Mouse (Mus musculus) heart, adult 9 months (tissue): ENCODE data around the gene Rnf10.

ENCODE experiments used
- DNase-seq, 2 experiments: peaks; one replicate each; pipeline ENCODE4 v3.0.0; 2022; ENCODE audit warnings: low spot score in 2 of 2

Gene Rnf10

GRCm38 (mm10) chr5:115275998-115276397 lies 3.3 kb upstream of the Rnf10 start:
- DNase-seq, result no peak

- DNase-seq, result no peak
Measured at GRCm38 (mm10) chr5:115274771-115275170, 2.1 kb upstream of the Rnf10 start.

- DNase-seq, result no peak
Measured at GRCm38 (mm10) chr5:115274353-115274752, 1.7 kb upstream of the Rnf10 start.

- no peak for DNase-seq
Measured at GRCm38 (mm10) chr5:115273549-115274135, 944 bp upstream of the Rnf10 start.

GRCm38 (mm10) chr5:115271931-115272811 lies 527 bp downstream of the Rnf10 start:
- DNase-seq, result peak; percentile 26 to 27

GRCm38 (mm10) chr5:115269969-115270368 lies 2.7 kb downstream of the Rnf10 start:
- DNase-seq, result no peak

GRCm38 (mm10) chr5:115268266-115268665 lies 4.4 kb downstream of the Rnf10 start:
- peak; percentile 49 to 54 for DNase-seq

DNA sequence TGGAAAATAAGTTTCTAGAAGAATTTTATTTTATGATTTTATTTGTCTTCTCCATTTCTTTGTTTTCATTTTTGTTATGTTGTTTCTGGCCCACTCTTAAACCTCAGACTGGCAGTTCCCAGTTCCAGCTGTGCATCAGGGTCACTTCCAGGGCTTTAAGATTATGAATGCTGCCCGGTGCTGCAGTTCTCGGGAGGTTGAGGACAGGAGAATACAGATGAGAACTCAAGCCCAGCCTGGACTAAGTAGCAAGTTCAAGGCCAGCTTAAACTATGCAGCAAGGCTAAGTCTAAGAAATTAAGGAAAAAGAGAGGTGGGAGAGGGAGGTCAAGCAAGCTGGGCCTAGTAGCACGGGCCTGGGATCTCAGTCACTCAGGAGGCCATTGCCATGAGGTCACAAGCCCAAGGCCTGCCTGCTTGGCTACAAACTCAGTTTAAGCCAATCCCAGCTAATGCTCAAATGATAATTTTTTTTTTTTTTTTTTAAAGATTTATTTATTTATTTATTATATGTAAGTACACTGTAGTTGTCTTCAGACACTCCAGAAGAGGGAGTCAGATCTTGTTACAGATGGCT lies 5.1 kb downstream of the Rnf10 start:
- no peak for DNase-seq

- peak in 1 of 2 experiments; percentile 34 for DNase-seq
Measured at GRCm38 (mm10) chr5:115266787-115267468, 5.8 kb downstream of the Rnf10 start.

- no peak for DNase-seq
Measured at GRCm38 (mm10) chr5:115266340-115266739, 6.4 kb downstream of the Rnf10 start.

DNA sequence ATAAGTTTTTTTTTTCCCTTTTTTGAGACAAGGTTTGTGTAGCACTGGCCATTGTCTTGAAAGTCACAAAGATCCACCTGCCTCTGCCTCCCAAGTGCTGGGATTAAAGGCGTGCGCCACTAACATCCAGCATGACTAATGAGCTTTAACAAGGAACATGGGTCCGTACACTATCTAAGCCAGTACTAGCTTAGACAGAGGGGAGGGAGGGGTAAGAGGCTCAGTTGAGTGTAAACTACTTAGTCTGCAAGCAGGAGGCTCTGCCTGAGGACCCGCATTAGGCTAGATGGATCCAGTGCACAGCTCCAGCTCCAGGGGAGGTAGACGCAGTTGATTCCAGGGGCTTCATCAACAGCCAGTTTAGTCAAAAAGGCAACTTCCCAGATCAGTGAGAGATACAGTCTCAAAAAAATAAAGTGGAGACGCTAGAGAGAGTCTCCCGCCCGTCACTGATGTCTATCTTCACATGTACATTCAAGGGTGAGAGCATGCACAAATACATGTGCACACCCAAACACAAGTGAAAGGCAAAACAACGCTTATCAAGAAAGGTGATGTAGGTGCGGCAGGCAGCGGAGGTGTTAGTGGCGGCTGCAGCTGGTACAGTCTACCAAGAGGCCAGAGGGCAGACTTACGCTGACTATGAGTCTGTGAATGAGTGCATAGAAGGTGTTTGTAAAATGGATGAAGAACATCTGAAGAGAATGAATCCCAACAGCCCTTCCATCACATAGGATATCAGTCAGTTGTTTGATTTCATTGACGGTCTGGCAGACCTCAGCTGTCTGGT lies 10.0 kb downstream of the Rnf10 start:
- no peak for DNase-seq

GRCm38 (mm10) chr5:115261880-115262279 lies 10.8 kb downstream of the Rnf10 start:
- no peak for DNase-seq

DNA sequence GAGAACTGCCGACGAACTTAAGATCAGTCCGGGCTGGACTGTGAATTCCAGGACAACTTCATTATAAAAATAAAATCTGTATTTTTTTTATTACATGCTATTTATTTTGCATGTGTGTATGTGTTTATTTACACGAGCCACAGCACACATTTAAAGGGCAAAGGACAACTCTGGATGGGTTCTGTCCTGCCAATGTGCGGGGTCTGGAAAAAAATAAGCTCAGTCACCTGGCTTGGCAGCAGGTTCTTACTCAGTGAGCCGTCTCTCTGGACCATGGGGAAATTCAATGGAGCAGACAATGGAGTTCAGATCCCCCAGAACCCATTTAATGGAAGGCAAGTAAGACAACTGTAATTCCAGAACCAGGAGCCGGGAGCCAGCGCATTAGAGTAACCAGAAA lies 11.6 kb downstream of the Rnf10 start:
- no peak for DNase-seq

DNA sequence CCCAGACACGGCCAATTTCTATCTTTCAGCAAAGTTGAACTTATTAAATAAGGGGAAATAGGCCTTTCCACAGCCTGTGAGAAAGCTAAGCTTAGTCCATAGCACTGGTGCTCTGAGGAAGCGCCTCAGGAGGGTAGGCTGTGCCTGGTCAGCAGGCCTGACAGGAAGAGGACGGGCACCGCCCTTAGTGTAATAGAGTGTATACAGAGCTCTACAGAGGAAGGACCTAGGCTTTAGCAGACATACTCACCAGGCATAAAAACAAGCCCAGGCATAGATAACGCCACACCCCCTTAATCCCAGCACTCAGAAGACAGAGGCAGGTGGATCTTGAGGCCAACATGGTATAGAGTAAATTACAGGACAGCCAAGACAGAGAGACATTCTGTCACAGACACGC lies 12.3 kb downstream of the Rnf10 start:
- DNase-seq, result no peak

DNA sequence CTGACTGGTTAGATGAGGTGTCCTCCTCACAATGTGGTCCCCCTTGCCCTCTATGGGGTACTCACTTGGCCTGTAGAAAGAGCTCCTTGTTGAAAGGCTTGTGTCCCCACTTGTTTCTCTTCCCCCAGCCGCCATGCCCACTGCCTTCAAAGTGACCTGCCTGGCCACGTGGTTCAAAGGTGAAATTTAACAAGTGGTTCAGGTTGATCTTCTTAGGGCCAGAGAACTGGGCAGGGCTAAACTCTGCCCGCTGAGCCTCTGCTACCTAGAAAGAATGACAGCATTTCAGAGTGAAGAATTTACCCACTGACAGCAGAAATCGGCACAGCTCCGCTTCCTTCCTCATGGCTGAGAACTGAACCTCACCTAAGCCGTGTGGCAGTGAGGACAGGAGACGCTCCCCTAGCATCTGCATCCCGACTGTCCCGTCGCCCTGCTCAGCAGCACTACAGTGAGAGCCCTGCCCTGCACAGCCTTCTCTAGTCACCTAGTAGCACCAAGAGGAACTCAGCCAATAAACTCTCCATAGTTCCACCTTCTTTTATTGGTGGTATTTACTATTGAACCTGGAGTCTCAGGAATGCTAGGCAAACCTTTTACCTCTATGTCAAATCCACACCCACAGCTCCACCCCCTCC lies 15.7 kb downstream of the Rnf10 start:
- DNase-seq, result no peak

DNA sequence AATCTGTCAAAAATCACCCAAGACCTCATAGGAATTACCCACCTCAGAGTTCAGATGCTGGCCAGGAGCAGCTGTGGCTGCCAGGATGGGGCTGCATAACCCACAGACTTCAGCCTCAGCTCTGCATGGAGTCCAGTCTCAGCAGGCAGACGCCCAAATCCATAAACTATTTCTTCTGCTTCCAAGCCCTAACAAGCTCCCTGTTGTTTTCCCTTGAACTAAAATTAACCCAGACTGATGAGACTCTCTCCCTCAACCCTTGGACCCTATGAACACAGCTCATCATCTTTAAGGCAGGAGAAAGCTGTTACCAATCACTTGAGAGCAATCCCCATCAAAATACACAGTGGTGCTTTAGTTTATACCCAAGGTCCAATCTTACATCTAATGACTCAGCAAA lies 17.2 kb downstream of the Rnf10 start:
- no peak for DNase-seq

DNA sequence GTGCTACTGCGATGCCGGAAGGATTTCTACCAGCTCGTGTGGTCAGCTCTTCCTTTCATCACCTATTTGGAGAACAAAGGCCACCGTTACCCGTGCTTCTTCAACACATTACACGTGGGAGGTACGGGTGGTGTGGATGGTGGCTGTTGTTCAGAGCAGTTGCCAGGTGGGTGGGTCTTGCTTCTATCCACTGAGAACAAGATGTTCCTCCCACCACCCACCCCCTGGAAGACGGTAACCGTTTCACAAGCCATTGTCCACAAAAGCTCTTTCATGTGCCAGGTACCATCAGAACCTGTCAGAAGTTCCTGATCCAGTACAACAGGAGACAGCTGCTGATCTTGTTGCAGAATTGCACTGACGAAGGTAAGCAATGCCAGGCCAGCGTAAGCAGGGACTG lies 32.5 kb downstream of the Rnf10 start:
- DNase-seq, result no peak

DNA sequence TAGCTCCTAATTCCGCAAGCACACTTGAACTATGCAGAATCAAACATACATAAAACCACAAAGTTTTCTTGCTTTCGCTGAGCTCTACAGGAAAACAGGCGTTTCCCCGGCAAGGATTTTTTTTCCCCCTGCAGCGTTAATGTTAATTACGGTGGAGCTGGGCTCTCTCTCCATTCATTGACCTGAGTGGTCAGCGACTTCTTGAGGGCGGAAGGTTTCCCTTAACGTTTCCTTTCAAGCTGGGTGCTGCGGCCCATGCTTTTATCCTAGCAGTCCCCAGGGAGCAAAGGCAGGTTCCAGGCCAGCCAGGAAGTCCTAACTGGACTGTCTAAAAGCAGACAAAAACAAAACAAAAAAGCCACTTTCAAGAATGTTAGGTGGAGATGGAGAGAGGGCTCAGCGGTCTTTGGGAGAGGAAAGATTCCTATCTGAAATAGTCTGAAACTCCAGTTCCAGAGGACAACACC lies 33.9 kb downstream of the Rnf10 start:
- peak; percentile 31 to 32 for DNase-seq

GRCm38 (mm10) chr5:115237803-115238728 lies 34.6 kb downstream of the Rnf10 start:
- DNase-seq, result peak; percentile 91 to 94

GRCm38 (mm10) chr5:115235786-115236263 lies 36.9 kb downstream of the Rnf10 start, which contains the start of gene Pop5:
TSS of gene Pop5 (plus strand) at chr5:115235836.
- peak; percentile 75 to 90 for DNase-seq
